Mouse (Mus musculus): Measurements from ENCODE around the gene 2210016L21Rik.

DNA sequence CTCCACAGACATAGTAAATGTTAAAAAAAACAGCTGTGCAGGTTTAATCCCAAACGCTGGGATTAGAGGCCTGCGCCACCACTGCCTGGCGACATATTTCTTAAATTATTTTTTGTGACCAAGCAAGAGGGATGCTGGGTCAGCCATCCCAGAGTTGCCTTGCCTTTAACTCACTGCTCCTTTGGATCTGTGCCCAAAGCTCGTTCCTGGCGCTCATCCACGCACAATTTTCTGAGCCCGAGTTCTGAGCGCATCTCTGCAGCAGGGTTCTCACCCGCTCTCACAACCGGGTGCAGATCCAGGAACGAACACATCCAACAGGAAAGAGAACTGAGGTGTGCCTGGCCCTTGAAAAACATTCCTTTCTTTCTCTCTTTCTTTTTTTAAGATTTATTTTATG, 36.5 kb downstream of the 2210016L21Rik start:
- TF ChIP-seq CTCF (IDR thresholded peaks at IDR 0.05; ENCODE audit: low read depth) (no peak), EP300 (IDR thresholded peaks at IDR 0.05; ENCODE audit: low read depth) (no peak)
